Mouse (Mus musculus): ENCODE data around the gene H2al1e. TPM values are rescaled to one million over a fixed set of nuclear protein-coding genes. Genes with fewer than 3 reads are reported as not detected.
"Not testable (repeated sequence)": the region's sequence is repeated elsewhere in the genome, so short reads cannot be mapped to it uniquely, and the experiment has no call there.

The H2al1e gene
- polyA plus RNA-seq, 1 experiment from 2014 or later = not detected

- H3K4me3 ChIP-seq (ENCODE audit: low read depth, low read length); ATAC-seq; H3K9me3 ChIP-seq (ENCODE audit: low read length); DNase-seq (ENCODE audit: low spot score); H3K27ac ChIP-seq (ENCODE audit: low read length); H3K9ac ChIP-seq (replicated peaks; ENCODE audit: low read depth); H3K4me1 ChIP-seq (ENCODE audit: insufficient read depth, low read depth, low read length); H3K36me3 ChIP-seq (ENCODE audit: insufficient read depth, low read length); H3K4me2 ChIP-seq (replicated peaks; ENCODE audit: low read depth, low read length); H3K27me3 ChIP-seq (replicated peaks; ENCODE audit: insufficient read depth, low read length): not testable (repeated sequence)
- WGBS = 67% methylated on average over 2 of the region's 5 CpGs
Measured at GRCm38 (mm10) chrX:11324359-11324758, 12.6 kb downstream of the H2al1e start, which contains the start of gene H2al1i. H2al1i (plus strand) TSS chrX:11324659.

GRCm38 (mm10) chrX:11327522-11327921, 15.8 kb downstream of the H2al1e start, which contains the start of gene H2al1j:
H2al1j (plus strand) TSS chrX:11327822.
- H3K4me1 ChIP-seq (ENCODE audit: insufficient read depth, low read depth, low read length); H3K9me3 ChIP-seq (ENCODE audit: low read length); H3K4me3 ChIP-seq (ENCODE audit: low read depth, low read length); H3K9ac ChIP-seq (replicated peaks; ENCODE audit: low read depth); H3K36me3 ChIP-seq (ENCODE audit: insufficient read depth, low read length); ATAC-seq; H3K27me3 ChIP-seq (replicated peaks; ENCODE audit: insufficient read depth, low read length); H3K4me2 ChIP-seq (replicated peaks; ENCODE audit: low read depth, low read length); H3K27ac ChIP-seq (ENCODE audit: low read length); DNase-seq (ENCODE audit: low spot score): not testable (repeated sequence)
- 81% methylated on average over 2 of the region's 2 CpGs for WGBS

- Histone ChIP-seq H3K4me1 (ENCODE audit: insufficient read depth, low read depth, low read length) (no peaks in the 10 kb centered on the region), H3K36me3 (ENCODE audit: insufficient read depth, low read length) (no peaks in the 10 kb centered on the region), H3K4me3 (ENCODE audit: low read depth, low read length) (no peak overlapping the region), H3K27ac (ENCODE audit: low read length) (no peak overlapping the region), H3K9ac (replicated peaks; ENCODE audit: low read depth) (no peak overlapping the region), H3K4me2 (replicated peaks; ENCODE audit: low read depth, low read length) (no peak overlapping the region), H3K27me3 (replicated peaks; ENCODE audit: insufficient read depth, low read length) (no peaks in the 10 kb centered on the region), H3K9me3 (ENCODE audit: low read length) (no peaks in the 10 kb centered on the region)
- TF ChIP-seq CTCF (IDR thresholded peaks at IDR 0.05) = no peak
- TF ChIP-seq EP300 (IDR thresholded peaks at IDR 0.05) = no peak
- DNase-seq (ENCODE audit: low spot score) (peak; percentile 11), ATAC-seq (no peak)
- 54% methylated on average over 9 of the region's 9 CpGs for WGBS
Measured at GRCm38 (mm10) chrX:11345762-11346161, 34.0 kb downstream of the H2al1e start.

GRCm38 (mm10) chrX:11346756-11347155, 35.0 kb downstream of the H2al1e start:
- no peak overlapping the region for H3K4me2 ChIP-seq (replicated peaks; ENCODE audit: low read depth, low read length)
- no peaks in the 10 kb centered on the region for H3K27me3 ChIP-seq (replicated peaks; ENCODE audit: insufficient read depth, low read length)
- no peak for DNase-seq (ENCODE audit: low spot score)
- H3K9ac ChIP-seq (replicated peaks; ENCODE audit: low read depth) = no peak overlapping the region
- H3K9me3 ChIP-seq (ENCODE audit: low read length) = no peaks in the 10 kb centered on the region
- H3K36me3 ChIP-seq (ENCODE audit: insufficient read depth, low read length) = no peaks in the 10 kb centered on the region
- H3K4me1 ChIP-seq (ENCODE audit: insufficient read depth, low read depth, low read length) = no peaks in the 10 kb centered on the region
- H3K4me3 ChIP-seq (ENCODE audit: low read depth, low read length) = no peak overlapping the region
- ATAC-seq = no peak
- WGBS = 79% methylated on average over 3 of the region's 3 CpGs
- no peak for TF ChIP-seq EP300 (IDR thresholded peaks at IDR 0.05)
- TF ChIP-seq CTCF (IDR thresholded peaks at IDR 0.05) = no peak
- H3K27ac ChIP-seq (ENCODE audit: low read length) = no peak overlapping the region

GRCm38 (mm10) chrX:11360823-11361222, 49.1 kb downstream of the H2al1e start:
- H3K36me3 ChIP-seq (ENCODE audit: insufficient read depth, low read length) = no peaks in the 10 kb centered on the region
- ATAC-seq = no peak
- H3K4me2 ChIP-seq (replicated peaks; ENCODE audit: low read depth, low read length) = no peak overlapping the region
- H3K27ac ChIP-seq (ENCODE audit: low read length) = no peak overlapping the region
- no peak overlapping the region for H3K4me3 ChIP-seq (ENCODE audit: low read depth, low read length)
- DNase-seq (ENCODE audit: low spot score) = no peak
- H3K4me1 ChIP-seq (ENCODE audit: insufficient read depth, low read depth, low read length) = no peaks in the 10 kb centered on the region
- 80% methylated on average over 6 of the region's 6 CpGs for WGBS
- no peaks in the 10 kb centered on the region for H3K27me3 ChIP-seq (replicated peaks; ENCODE audit: insufficient read depth, low read length)
- TF ChIP-seq EP300 (IDR thresholded peaks at IDR 0.05) (no peak), CTCF (IDR thresholded peaks at IDR 0.05) (no peak)
- no peak overlapping the region for H3K9ac ChIP-seq (replicated peaks; ENCODE audit: low read depth)
- H3K9me3 ChIP-seq (ENCODE audit: low read length) = no peaks in the 10 kb centered on the region

GRCm38 (mm10) chrX:11361261-11361660, 49.5 kb downstream of the H2al1e start:
- Histone ChIP-seq H3K27me3 (replicated peaks; ENCODE audit: insufficient read depth, low read length) (no peaks in the 10 kb centered on the region), H3K4me3 (ENCODE audit: low read depth, low read length) (no peak overlapping the region), H3K4me1 (ENCODE audit: insufficient read depth, low read depth, low read length) (no peaks in the 10 kb centered on the region), H3K27ac (ENCODE audit: low read length) (no peak overlapping the region), H3K9ac (replicated peaks; ENCODE audit: low read depth) (no peak overlapping the region), H3K9me3 (ENCODE audit: low read length) (no peaks in the 10 kb centered on the region), H3K4me2 (replicated peaks; ENCODE audit: low read depth, low read length) (no peak overlapping the region), H3K36me3 (ENCODE audit: insufficient read depth, low read length) (no peaks in the 10 kb centered on the region)
- ATAC-seq (no peak), DNase-seq (ENCODE audit: low spot score) (no peak)
- TF ChIP-seq CTCF (IDR thresholded peaks at IDR 0.05) (no peak), EP300 (IDR thresholded peaks at IDR 0.05) (no peak)
- 84% methylated on average over 2 of the region's 2 CpGs for whole genome bisulfite sequencing

Other genes with a start within 250 kb of the H2al1e start
- not detected in 2 replicates for gene H2al1a, start 12.7 kb upstream of the H2al1e start, polyA plus RNA-seq (2015; fragmentation: Nextera tagmentation; extraction: Ambion mirVana)
- gene H2al1b, start 9.5 kb upstream of the H2al1e start, polyA plus RNA-seq (2015; fragmentation: Nextera tagmentation; extraction: Ambion mirVana) = not detected in 2 replicates
- gene H2al1c, start 6.3 kb upstream of the H2al1e start, polyA plus RNA-seq (2015; fragmentation: Nextera tagmentation; extraction: Ambion mirVana) = not detected in 2 replicates
- not detected in 2 replicates for gene H2al1d, start 3.1 kb upstream of the H2al1e start, polyA plus RNA-seq (2015; fragmentation: Nextera tagmentation; extraction: Ambion mirVana)
- gene H2al1f, start 3.2 kb downstream of the H2al1e start, polyA plus RNA-seq (2015; fragmentation: Nextera tagmentation; extraction: Ambion mirVana) = not detected in 2 replicates
- gene H2al1g, start 6.3 kb downstream of the H2al1e start, polyA plus RNA-seq (2015; fragmentation: Nextera tagmentation; extraction: Ambion mirVana) = not detected in 2 replicates
- gene H2al1h, start 9.6 kb downstream of the H2al1e start, polyA plus RNA-seq (2015; fragmentation: Nextera tagmentation; extraction: Ambion mirVana) = not detected in 2 replicates
- not detected in 2 replicates for gene H2al1i, start 12.7 kb downstream of the H2al1e start, polyA plus RNA-seq (2015; fragmentation: Nextera tagmentation; extraction: Ambion mirVana)
- not detected in 2 replicates for gene H2al1j, start 15.9 kb downstream of the H2al1e start, polyA plus RNA-seq (2015; fragmentation: Nextera tagmentation; extraction: Ambion mirVana)

Measured in lung, postnatal 0 days (tissue).